Mouse (Mus musculus) lung, postnatal 10 days (tissue): ENCODE data around the gene Sh3kbp1.
"Not testable (repeated sequence)": the region's sequence is repeated elsewhere in the genome, so short reads cannot be mapped to it uniquely, and the experiment has no call there.

Source experiments
- DNase-seq: peaks from one replicate; pipeline ENCODE4 v3.0.0; 2021

The Sh3kbp1 gene

DNA sequence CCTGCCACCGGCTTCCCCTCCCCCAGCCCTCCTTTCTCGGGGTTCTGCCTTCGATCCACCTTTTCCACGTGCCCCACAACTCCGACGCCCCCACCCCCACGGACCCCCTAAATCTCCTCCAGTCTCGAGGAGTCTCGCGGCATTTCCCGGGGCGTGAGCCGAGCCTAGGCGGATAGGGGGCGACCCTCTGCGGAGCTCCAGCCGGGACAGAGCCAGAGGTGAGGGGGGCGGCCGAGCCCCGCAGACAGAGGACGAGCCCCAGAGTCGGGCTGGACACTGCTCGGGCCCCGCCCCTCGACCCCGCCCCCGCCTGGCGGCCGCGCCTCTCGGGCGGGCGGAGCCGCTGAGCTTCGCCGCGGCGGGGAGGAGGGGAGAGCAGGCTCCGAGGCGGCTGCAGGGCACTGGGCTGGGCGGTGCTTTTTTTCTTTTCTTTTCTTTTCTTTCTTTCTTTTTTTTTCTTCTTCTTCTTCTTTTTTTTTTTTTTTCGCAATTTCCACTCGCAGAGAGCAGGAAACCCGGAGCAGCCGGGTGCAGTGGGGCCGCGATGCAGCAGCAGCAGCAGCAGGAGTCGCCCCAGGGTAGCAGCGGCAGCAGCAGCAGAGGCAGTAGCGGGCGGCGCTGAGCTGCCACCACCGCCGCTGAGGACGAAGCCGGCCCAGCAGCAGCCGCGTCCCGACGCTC lies at the start of gene Sh3kbp1:
Gene Sh3kbp1, plus strand, starts transcription at position 366 of the 681 bp plus-strand sequence.
- DNase-seq, result peak; percentile 80

DNA sequence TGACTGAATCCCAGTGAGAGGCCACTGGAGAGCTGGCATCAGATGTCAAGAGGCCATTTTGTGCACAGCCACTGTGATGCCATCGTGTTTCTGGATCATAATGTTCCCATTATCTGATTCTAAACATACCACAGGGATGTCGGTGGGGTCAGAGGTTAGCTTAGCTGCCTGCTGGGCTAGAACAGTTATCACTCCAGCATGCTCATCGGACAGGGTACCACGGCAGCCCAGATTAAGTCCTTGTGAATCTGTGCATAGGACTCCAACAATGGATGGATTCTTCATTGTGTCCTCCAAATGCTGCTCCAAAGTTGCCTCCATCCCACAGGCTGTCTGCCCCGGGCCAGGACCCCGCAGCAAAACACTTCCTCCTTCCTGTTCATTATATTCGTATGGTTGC lies 42.3 kb upstream of the Sh3kbp1 start:
- not testable (repeated sequence) for DNase-seq

DNA sequence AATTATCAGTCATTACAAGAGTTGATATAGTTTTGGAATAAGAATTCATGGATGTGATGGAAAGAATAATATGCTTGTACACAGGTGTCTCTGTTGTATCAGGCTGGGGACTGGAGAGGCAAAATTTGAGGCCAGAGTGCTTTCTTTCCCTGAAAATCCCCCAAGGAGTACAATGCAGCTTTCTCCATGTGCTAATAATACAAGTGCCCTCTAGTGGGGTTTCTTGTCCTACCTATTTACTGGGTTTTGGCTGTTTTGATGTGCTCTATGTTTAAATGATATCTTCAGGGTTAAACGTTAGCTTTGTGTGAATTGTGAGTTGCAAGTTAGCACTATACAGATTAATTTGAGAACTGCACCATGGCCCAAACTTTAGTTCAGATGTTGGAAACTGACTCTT lies 35.4 kb upstream of the Sh3kbp1 start:
- no peak for DNase-seq

DNA sequence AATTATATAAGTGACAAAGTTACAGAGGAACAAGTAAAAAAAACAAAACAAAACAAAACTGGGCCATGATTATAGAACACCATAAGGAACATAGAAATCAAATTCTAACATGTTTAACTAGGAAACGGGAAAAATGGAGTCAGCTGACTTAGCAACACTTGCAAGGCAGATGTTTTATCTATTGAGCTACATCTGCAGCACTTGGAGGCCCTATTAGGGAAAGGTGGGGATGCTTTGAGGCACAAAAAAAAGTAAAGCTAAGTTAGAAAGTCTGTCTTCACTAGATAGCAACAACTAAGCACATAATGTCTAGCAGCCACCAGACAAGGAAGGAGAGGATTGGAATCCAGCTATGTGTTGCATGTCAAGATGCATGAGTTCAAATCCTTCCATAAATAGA lies 29.6 kb upstream of the Sh3kbp1 start:
- DNase-seq, result no peak

DNA sequence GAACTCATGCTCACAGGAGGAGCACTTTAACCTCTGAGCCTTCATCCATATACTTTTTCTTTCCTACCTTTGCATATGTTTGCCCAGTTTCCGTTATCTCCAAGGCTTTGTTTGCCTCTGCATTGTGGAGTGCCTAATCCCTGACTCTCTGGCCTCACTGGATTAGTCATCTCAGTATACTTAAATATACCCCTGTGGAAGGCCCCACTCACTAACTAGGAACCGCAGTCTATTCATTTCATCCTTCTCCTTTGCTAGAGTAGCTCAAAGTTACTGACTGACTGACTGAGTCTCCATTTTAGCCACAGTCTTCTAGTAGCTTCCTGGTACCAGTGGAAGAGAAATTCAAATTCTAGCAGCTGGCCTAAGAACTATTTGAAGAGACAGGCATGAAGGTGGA lies 22.2 kb upstream of the Sh3kbp1 start:
- no peak for DNase-seq

DNA sequence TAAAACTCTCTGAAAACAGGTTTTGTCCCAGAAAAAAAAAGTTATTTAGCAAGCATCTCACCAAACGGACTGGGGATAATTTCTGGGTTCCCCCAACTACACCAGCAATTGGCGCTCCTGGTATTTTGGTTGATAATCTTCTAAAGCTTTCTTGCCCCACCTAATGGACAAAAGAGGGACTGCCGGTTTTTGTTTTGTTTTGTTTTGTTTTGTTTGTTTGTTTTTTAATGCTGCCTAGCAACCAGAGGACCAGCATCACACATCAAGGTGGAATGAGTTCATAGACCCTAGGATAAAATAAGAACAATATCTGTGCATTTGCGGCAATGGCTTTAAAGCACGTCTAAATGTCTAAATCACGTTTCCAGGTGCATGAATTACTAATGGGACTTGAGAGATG lies 20.1 kb upstream of the Sh3kbp1 start:
- peak; percentile 42 for DNase-seq

DNA sequence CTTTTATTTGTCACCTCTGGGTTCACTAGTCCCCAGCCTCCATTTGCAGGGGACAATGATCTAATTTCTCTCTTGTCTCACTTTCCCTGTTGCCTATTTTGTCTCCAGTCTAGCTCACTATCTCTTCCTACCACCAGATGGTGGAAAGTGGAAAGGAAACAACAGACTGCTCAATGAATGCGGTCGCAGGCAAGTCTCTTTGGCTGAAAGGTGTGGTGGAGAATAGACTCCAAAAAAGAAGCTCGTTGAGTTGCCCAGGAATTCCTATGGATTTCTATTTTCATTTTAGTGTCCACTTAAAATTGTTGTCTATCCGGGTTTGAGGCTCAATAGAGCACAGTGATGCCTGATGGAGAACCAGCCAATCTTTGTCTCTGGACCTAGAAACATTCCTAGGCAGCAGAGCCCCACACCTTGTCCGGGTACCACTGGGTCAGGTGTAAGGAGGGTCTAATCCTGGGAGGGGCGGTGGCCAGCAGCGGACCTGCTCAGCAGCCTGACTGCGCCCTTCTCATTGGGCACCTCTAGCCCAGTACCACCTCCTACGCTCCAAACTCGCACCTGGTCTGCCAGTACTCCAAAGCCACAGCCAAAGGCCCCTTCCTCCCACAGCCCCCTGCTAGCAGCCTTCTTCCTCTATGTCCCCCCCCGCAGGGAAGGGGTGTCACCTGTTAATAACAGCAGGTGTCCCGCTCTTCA lies 715 bp upstream of the Sh3kbp1 start:
- peak; percentile 23 for DNase-seq

DNA sequence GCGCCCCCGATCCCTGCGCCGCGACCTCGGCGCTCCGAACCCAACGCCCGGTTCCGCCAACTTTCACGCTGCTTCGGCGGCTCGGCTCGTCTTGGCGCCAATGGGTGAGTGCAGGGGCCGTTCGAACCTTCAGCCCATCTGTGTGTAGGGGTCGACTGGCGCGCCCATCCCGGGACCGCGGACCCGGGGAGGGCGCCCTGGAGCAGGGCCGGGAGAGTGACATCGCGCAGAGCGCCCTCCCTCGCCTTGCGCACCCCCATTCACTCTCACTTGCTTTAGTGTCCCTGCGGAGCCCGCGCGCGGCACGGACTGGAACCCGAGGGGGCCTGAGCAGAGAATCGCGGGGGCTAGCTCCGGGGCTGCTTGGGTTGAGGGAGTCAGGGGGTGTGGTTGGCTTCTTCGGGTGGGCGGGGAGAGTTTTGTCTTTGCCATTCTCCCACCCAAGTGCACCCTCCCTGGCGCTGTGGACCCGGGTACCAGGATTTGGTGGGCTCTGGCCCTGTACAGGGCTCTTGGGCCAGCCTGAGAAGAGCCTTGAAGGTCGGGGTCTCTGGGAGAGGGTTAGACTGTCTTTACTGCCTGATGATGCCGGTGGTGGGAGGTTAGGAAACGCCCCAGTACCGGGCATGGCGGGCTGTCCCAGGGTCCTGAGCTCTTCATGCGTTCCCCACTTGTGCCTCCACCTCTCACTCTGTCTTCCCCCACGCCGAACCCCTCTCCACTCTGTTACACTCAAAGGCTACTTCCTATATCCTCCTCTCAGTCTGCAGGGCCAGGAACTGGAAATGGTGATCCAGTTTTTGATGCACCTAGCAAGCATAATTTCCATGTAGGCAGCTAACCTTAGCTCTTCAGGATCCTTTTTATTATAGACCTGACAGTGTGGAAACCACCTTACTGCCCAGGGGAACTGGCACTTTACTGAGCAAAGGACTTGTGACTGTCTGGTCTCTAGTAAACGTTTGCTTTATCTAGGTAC lies 805 bp downstream of the Sh3kbp1 start:
- DNase-seq, result peak; percentile 29

DNA sequence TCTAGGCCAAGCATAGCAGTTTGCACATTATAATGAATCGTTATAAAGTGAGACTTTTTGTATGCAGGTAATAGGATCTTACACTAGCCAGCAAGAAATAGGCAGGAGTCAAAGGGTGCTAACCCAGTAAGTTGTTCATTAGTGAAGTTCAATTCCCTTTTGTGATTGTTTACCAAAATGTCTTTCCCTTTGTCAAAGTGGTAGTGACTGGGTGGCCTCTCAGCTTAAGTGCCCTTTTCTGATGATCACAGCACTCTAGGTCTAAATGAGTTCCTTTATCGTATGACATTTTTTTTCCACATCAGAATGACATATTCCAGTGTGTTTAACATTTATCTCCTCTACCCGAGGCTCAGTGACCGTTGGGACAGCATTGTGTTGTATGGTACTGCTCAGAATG lies 1.6 kb downstream of the Sh3kbp1 start:
- DNase-seq, result no peak

DNA sequence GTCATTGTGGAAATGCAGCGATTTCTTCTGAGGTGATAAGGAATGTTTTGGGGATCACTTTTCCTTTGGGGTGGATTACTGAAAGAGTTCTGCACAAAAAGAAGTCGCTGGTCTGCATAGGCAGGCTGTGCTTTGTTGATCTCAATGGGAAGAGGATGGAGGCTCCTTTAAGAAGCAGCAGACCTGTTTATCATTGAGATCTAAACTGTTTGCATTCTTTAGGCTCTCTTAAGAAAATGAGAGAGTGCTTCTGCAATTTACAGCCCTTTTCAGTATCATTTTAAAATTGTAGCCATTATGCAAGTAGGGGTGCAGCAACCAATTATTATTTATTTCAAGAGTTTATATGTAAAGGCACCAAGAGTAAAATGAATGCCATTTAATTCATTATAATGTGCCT lies 2.1 kb downstream of the Sh3kbp1 start:
- DNase-seq, result no peak

DNA sequence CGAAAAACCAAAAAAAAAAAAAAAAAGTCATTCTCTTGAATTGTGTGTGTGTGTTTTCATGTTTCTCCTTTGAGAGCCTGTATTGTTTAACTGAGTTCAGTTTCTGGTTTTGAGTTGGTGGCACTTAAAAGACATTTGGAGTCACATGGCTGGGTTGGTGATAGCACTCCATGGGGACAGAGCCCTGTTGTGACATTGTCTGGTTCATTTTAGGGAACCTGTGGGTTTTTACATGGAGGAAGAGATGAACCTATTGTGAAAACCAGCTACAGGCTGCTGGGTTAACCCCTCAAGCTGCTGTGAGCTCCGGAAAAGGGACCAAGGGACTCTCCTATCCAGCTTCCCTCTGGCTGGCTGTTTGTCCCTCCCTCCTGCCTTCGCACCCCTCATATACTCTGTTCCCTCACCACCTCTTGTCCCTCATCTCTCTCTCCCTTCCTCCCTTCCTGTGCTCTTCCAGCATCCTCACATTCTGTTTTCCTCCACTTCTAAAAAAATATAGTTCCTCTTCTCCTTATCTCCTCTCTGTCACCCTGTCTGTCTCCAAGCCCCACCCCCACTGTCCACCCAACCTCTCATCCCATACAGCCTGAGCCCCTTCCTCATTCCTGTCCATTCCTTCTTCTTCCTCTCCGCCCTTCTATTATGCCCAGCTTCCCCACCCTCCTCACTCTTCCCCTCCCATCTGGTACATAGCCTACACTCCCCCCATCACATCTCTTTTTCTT lies 11.6 kb downstream of the Sh3kbp1 start:
- no peak for DNase-seq

DNA sequence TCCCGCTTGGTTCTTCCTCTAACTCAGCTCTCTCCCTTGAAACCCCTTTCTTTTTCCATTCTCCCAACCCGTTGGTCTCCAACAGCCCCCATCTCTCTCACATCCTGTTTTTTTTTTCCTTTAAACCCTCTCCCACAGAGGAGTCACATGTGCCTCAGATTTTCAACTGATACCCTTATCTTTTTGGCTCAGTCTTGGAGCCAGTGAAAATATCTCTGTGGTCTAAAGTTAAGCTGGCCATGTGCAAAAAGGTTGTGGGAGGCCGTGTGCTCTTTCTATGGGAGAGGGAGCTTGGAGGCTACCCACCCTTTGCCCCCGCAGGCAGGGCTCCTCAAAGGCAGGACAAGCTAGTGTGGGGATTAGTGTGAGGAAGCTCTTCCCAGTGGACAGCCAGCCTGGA lies 12.9 kb downstream of the Sh3kbp1 start:
- no peak for DNase-seq

DNA sequence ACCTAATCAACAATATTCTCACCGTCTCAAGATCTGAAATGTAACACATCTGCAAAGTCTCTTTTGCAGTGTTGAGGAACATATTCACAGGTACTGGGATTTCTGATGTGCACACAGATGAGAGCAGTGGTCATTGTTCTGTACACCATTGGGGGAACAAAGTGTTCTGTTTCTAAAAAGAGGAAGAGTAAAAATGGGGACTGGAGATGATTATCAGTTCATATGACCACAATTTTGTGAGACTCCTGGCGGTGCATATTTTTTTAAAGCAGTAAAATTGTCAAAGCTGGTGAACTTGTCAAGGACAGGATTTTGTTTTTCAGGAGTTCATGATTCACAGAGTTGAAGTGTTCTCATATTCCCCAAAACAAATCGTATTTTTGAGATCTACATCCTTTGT lies 18.2 kb downstream of the Sh3kbp1 start:
- DNase-seq, result no peak

DNA sequence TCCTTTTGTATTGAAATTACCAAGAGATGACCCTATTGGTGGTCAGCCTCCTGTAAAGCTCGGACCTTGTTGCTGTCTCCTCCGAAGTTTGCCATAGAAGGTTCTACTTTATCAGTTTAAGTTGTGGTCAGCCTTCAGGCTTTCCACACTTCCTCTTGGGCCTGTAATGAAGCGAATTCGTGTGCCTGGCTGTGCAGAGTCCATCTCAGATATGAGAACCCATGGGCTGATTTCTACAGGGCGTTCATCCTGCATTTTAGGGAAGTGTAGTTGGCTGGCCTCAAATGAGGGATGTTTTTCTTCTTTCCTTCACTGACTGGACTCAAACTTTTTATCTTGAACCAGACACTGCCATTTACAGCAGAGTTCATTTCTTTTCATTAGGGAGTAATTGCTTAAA lies 20.5 kb downstream of the Sh3kbp1 start:
- DNase-seq, result no peak

DNA sequence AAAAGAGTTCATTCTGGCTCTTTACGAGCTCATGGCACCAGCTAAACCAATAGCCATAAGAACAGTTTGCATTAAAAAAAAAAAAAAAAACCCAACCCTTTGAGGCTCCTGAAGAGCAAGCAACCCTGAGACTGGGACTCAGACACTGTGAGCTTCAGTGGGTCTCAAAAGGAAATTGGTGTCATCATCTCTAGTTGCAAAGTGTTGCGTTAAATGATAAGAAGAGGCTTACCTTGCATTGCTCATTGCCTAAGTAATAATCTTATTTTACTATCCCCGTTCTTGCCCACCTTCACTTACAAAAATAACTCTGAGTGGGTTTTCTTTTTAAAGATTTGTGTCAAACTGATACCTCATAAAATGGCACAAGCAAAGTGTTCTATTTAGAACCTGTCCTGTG lies 21.5 kb downstream of the Sh3kbp1 start:
- DNase-seq, result no peak

DNA sequence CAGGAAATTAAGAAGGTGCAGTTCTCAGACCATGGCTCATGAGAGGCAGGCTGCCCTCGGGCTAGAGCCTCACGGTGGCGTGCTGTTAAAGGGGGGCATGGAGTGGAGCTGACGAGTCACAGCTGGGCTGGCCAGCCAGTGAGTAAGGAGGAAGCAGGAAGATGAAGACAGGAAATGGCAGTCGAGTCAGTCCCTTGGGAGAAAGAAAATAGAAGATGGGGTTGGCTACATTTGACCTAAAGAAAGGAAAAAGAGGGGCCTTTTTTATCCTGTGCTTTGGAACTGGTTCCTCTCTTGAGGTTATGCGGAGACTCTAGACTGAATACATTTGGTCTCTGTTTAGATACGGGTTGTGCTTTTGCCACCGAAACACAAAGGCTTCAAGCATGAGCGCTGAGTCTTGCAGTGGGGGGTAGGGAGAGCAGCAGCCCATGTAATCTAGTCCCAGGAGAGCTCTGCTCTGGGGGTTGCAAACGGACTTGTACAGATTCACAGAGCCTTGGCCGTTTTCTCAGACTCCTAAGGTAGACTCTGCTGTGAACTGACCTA lies 23.1 kb downstream of the Sh3kbp1 start:
- DNase-seq, result peak; percentile 48

DNA sequence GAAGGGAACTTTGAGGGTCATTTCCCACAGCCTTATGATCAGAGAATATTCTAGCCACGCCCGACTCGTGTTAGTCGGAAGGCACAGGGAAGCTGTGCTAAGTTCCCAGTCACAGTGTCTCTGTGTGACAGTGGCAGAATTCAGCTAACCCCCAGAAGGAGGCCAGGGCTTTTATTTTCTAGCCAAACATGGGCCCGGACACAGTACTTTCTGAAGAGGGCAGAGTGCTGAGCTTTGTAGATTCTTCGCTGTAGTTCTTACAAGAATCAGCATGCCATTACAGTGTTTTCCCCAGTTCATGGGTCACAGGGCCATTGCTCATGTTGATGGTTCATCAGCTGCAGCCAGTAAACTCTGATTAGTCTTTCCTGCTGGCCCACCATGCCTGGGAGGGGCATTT lies 23.7 kb downstream of the Sh3kbp1 start:
- DNase-seq, result peak; percentile 10

DNA sequence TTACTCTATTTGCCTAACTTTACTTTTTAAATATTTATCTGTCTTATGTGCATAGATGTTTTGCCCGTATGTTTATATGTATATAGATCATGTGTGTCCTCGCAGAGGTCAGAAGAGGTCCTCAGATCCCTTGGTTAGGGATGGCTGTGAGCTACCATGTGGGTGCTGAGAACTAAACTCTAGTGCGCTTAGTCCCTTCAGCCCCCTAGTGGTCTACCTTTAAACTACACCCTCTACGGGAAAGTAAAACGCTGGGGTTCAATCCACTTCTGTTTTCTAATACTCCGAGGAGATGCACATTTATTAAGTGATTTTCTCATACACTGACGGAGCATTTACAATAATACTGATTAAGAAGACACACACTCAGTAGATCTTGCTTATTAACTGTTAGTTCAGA lies 44.3 kb downstream of the Sh3kbp1 start:
- no peak for DNase-seq

DNA sequence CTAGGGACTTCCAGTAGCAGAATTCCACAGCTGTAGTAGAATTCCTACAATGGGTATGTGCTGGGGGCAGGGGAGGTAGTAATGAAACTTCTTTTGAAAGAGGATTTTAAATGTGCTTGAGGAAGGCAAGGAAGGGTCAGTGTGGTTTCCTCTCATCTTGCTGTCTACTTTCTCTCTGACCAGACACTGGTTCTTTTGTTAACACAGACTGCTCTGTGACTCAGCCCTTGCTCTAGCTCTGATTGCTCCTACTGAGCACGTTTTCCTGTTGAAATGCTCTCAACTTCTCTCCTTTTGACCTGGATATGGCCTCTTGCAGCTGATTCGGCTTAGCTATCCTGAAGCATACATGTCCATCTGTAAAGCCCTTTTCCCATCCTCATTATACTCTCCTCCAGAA lies 45.4 kb downstream of the Sh3kbp1 start:
- DNase-seq, result no peak

DNA sequence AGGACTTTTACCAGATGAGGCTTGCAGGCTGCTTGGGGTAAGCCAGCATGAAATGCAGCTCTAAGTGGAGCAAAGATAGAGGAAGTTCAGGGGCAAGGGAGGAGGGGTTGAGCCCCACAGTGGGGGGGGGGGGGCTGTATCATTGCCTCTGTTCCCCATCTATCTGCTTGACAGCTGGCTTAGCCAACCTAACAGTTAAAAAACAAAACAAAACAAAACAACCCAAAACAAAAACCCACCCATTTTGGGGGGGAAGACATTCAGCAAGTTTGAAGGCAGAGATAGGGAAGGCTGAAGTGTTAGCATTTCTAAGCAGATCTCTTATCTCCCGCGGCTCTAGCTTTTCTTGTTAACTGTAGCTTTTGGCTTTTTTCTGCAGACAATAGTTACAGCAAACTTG lies 49.2 kb downstream of the Sh3kbp1 start:
- no peak for DNase-seq

DNA sequence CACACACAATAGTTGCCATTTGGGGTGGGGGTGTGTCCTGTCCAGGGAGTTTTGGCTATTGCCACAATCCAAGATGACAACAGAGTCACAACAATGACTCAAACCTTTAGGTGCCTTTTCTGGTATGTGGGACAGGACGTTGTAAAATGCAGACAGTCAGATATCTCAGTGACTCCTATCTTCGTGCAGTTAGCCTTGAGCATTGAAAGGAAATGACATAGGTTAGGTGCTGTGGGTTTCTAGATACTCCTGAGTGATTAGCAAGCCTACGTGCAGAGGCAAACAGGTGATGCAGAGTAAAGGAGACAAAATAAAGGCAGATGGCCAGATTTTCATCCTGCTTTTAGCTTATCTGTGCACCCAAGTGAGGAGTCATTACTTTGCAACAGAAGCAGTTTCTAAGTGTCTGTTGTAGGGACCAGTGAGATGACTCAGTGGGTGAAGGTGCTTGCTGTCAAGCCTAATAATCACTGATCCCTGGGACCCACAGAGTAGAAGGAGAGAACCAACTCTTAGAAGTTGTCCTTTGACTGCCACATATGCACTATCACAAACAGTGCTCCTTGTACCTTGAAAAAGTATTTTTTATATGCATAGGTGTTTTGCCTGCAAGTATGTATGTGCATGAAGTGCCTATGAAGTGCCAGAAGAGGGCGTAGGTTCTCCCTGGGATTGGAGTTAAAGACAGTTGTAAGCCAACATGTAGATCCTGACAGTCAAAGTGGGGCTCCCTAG lies 50.7 kb downstream of the Sh3kbp1 start:
- DNase-seq, result no peak

DNA sequence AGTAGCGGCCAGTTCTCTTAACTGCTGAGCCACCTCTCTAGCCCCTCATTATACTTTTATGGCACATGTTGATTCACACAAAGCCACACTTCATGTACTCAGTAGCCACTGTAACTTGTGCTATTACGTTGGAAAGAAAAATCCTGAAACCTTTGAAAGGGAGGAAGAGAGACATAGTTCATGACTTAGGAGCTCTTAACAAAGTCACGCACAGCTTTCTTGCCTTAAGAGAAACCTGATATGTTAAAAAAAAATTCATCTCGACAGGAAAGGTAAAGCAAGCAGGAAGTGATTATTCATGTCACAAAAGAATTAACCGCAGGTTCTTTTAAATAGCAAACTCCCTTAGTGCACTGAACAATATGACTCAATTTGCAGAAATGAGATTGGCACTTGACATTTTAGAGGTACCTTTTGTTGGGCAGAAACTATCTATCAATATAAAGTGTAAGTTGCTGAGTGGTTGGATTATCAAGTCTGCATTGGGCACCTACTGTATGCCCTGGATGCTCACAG lies 51.3 kb downstream of the Sh3kbp1 start:
- DNase-seq, result no peak
